Mouse (Mus musculus): ENCODE data around the gene Mreg.

Gene Mreg

DNA sequence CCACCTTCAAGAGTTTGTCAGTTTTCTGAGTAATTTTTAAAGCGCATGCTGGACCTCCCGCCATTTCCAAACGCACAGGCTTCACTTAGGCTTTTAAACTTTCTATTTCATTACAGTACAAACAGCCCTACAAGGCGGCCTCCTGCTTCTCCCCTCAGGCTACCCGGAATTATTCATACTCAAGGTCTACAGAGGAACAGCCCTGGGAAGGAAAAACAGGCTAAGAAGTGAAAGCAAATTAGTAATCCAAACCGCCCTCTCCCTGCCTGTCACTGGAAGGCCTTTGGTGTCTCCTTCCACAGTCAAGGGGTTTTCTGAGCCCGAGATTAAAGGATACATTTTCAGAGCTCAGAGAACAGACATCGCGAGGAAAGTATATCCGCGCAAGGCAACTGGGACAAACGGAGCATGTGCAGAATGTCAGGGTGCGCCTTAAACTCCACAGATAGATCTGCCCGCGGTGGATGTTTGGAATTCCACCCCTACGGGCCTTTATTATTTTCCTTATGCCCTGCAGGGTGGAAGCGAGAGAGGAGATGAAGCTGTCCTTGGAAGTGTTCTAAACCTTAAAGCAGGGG is 90.4 kb downstream of the Mreg start:
- no peak for DNase-seq

GRCm38 (mm10) chr1:72119981-72120380 is 92.1 kb downstream of the Mreg start:
- DNase-seq: no peak

DNA sequence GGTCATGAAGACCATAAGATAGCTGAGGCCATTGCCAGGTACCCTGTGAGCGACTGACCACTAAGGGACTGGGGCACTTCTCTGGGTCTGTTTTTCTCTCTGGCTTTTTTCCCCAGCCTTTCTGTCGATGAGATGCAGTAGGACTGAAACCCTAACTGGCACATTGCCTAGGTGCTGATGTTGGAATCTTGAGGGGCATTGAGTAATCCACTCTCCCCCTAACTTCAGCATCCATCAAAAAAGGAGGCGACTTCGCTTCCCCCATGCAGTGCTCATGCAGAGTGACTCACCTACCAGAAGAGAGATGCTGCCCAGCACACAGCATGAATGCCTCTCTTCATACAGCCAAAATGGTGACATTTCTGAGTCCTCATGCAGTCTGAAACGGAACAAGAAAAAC is 97.9 kb downstream of the Mreg start:
- DNase-seq: no peak

Measured in liver (tissue).